Comparison of ENCODE assay signal across 8 mouse cellular contexts in genomic region chr11:108920158-108920635, GRCm38 (mm10). TPM values are rescaled to one million over a fixed set of nuclear protein-coding genes. Genes with fewer than 3 reads are reported as not detected.
DNase-seq lines count a peak whose midpoint lies in the region; ATAC-seq lines count a peak whose summit lies in the region.

TSS of gene Axin2 (plus strand) at chr11:108920349.

- ATAC-seq in hindbrain, embryonic 13.5 days (ENCODE audit: low FRiP score), result peak; percentile 93

- H3K4me2 ChIP-seq in hindbrain, embryonic 13.5 days, result peak within 1 kb of the TSS; percentile 93

- H3K9me3 ChIP-seq in hindbrain, embryonic 13.5 days, result no peaks in the 10 kb centered on the region

- DNase-seq in R1 (ENCODE audit: low read depth, low spot score), result peak; percentile 92
- peak; percentile 89 to 90 for DNase-seq in cerebellum, postnatal 14 days
- DNase-seq in frontal cortex, postnatal 36 days (ENCODE audit: low spot score in 2 of 2), result peak; percentile 87 to 92
- peak; percentile 85 to 89 for DNase-seq in layer of hippocampus, postnatal 36 days
- peak; percentile 92 for DNase-seq in lung, postnatal 14 days
- peak; percentile 97 for DNase-seq in retina, postnatal 1 day
- peak; percentile 92 to 96 for DNase-seq in thymus, postnatal 36 days

- under 1% methylated on average over 53 of the region's 53 CpGs for WGBS in hindbrain, embryonic 13.5 days

- H3K9ac ChIP-seq in hindbrain, embryonic 13.5 days, result peak within 1 kb of the TSS; percentile 93

- no peaks in the 10 kb centered on the region for H3K27me3 ChIP-seq in hindbrain, embryonic 13.5 days

- H3K4me3 ChIP-seq in hindbrain, embryonic 13.5 days, result peak within 1 kb of the TSS; percentile 92

- H3K4me1 ChIP-seq in hindbrain, embryonic 13.5 days (replicated peaks), result peaks cover 54% of the 10 kb centered on the region

- peak within 1 kb of the TSS; percentile 99 for H3K27ac ChIP-seq in hindbrain, embryonic 13.5 days

- H3K36me3 ChIP-seq in hindbrain, embryonic 13.5 days, result no peaks in the 10 kb centered on the region

RNA-seq across cellular contexts. Expression of gene Axin2, which starts in this region (rescaled TPM):
- polyA plus RNA-seq in hindbrain, embryonic 13.5 days (2015; fragmentation: Nextera tagmentation; extraction: Ambion mirVana), result 10.6 and 13.8 TPM in 2 replicates
- 10 to 100 TPM; 26.8 to 29.1 TPM for total RNA-seq in layer of hippocampus, postnatal 36 days (2021)

Comparison
In these comparisons a context has a peak if more than half of its experiments do, and no peak if none do; other contexts are left out.
1. Peak in every context shown above with its lines: DNase-seq, ATAC-seq, H3K4me3 ChIP-seq and H3K27ac ChIP-seq.